Mouse (Mus musculus) bone marrow, adult 2 months (tissue): ENCODE data around the gene Slc7a7.

ENCODE experiments used
- CTCF ChIP-seq: fragments of 200-500 bp; IDR thresholded peaks from 2 replicates; pipeline ENCODE4 v1.5.1; 2011; ENCODE audit warnings: low read length, control low read depth; ENCODE audit not compliant: control insufficient read depth, insufficient read depth
- POLR2A ChIP-seq: fragments of 200-500 bp; IDR thresholded peaks from 2 replicates; pipeline ENCODE4 v1.6.1; 2011; ENCODE audit warnings: low read depth, mild to moderate bottlenecking, control low read depth, low read length, borderline replicate concordance; ENCODE audit not compliant: control insufficient read depth

DNA sequence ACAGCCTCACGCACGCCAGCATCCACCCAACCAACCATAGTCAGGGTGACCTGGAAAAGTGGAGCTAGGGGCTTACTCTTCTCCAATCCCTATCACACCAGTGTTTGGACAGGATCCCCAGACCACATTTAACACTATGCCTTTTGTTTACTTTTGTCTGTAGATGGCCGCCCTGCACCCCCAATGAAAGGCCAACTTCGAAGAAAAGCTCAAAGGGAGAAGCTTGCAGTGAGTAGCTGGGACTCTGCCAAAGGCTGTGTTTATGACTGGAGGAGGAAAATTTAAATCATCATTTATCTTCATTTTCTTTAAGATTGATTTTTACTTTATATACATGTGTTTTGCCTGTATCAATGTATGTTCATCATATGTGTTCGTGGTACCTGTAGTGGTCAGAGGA is 10.8 kb upstream of the Slc7a7 start:
- TF ChIP-seq CTCF, result no peak
- no peak for TF ChIP-seq POLR2A
